Mouse (Mus musculus): ENCODE results near the gene Nectin4. TPM values are rescaled to one million over a fixed set of nuclear protein-coding genes. Genes with fewer than 3 reads are reported as not detected.
A peak's percentile ranks its signal among the peaks of the same experiment; 100 is the strongest.

The Nectin4 gene
- polyA plus RNA-seq, 1 experiment from 2014 or later: 0.94 TPM

DNA sequence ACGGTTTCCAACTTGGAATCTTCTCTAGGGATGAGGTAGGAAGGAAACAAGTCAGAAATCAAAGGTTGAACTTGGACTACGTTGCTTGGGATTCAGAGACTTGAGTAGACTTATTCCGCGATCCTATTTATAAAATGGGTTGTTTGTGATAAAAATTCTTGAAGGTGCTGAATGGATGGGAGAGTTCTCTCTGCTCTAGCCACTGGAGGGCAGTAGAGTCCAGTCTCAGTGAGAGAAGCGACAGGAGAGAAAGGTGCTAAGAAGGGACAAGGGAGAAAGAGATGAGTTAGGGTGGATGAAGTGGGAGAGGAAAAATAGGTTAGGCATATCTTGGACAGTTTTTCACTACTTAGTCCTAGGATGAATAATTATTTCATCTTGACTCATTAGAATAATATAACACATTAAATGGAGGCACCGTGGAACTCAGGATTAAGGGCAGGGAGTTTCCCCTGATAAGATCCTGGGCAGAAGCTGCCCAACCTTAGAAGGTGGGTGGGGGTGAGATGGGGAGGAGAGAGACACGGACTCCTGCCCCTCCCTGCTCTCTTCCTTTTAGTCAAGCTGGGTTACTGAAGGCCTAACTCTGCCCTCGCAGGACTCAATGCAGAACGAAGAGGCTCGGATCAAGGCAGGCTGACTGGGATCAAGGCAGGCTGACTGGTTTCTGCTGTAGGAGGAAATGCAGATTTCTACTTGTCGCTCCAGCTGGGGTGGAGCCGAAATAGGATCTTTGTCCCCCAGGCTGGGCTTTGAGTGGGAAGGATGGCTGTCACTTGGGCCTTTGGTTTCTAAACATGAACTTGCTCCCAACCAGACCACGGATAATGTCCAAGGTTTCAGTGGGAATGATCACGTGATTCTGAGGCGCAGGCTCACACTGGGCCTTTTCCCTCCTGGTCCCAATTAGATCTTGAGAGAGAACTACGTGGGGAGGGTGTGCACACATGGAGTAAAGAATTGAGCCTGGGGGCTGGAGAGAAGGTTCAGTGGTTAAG, 8.5 kb upstream of the Nectin4 start:
- H3K27ac ChIP-seq: peak overlapping the region; percentile 82
- H3K36me3 ChIP-seq (replicated peaks): peaks cover 33% of the 10 kb centered on the region
- DNase-seq (ENCODE audit: extremely low spot score, low spot score): peak; percentile 63
- H3K4me1 ChIP-seq: peaks cover 21% of the 10 kb centered on the region
- 31% methylated on average over 16 of the region's 16 CpGs for WGBS
- peaks cover 5% of the 10 kb centered on the region; the same call in 1 of the 2 replicates for H3K9me3 ChIP-seq
- H3K4me3 ChIP-seq: peak overlapping the region; percentile 55
- no peaks in the 10 kb centered on the region for H3K27me3 ChIP-seq (ENCODE audit: poor library complexity, severe bottlenecking)

DNA sequence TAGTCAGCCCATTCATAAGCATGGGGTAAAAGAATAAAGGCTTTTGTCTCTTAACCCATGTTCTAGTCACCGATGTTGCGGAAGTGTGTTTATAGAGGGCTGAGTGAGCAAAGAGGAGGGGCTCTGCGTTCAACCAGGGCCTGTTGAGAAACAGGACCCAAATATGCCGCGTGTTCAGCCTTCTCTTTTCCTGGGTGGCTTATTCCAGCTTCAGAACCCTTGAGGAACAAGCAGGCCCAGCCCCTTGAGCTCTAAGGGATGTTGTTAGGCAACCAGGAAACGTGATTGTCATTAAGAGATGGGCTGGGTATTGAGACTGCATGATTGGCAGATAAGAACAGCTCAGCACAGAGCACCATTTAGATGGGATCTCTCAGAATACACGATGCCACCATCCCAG, 4.0 kb upstream of the Nectin4 start:
- no peak overlapping the region for H3K4me3 ChIP-seq
- no peak overlapping the region for H3K27ac ChIP-seq
- H3K36me3 ChIP-seq (replicated peaks): no peaks in the 10 kb centered on the region
- peaks cover under 1% of the 10 kb centered on the region; the same call in 1 of the 2 replicates for H3K27me3 ChIP-seq (ENCODE audit: poor library complexity, severe bottlenecking)
- WGBS: 78% methylated on average over 7 of the region's 7 CpGs
- H3K4me1 ChIP-seq: peaks cover 22% of the 10 kb centered on the region
- no peak for DNase-seq (ENCODE audit: extremely low spot score, low spot score)
- H3K9me3 ChIP-seq: no peaks in the 10 kb centered on the region

- H3K27me3 ChIP-seq (ENCODE audit: poor library complexity, severe bottlenecking): peaks cover 14% of the 10 kb centered on the region
- H3K27ac ChIP-seq: no peak overlapping the region
- peaks cover 39% of the 10 kb centered on the region for H3K4me1 ChIP-seq
- WGBS: 38% methylated on average over 3 of the region's 3 CpGs
- no peaks in the 10 kb centered on the region for H3K9me3 ChIP-seq
- no peaks in the 10 kb centered on the region for H3K36me3 ChIP-seq (replicated peaks)
- no peak for DNase-seq (ENCODE audit: extremely low spot score, low spot score)
- H3K4me3 ChIP-seq: no peak overlapping the region
Observed at GRCm38 (mm10) chr1:171372880-171373279, 3.0 kb downstream of the Nectin4 start.

DNA sequence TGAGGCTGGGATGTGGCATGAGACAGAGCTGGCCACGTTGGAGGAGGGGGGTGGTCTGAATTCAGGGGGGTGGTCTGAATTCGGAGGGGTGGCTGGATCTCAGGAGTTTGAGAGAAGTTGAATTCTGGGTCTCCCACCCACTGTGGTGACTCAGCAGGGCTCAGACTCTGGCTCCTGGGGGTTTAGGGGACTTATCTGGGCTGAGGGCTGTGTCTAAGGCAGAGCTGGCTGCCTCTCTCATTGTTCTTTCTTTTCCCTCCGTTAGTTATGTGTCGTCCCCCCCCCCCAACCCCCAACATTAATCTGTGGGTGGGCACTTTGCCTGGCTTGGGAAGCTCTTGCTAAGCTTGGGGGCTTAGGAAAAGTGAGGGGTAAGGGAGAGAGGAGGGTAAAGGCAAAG, 4.0 kb downstream of the Nectin4 start:
- Histone ChIP-seq H3K27ac (peak overlapping the region; percentile 75), H3K4me3 (no peak overlapping the region), H3K9me3 (no peaks in the 10 kb centered on the region), H3K27me3 (ENCODE audit: poor library complexity, severe bottlenecking) (peaks cover 24% of the 10 kb centered on the region), H3K36me3 (replicated peaks) (no peaks in the 10 kb centered on the region), H3K4me1 (peaks cover 35% of the 10 kb centered on the region)
- WGBS: 3% methylated on average over 4 of the region's 4 CpGs
- DNase-seq (ENCODE audit: extremely low spot score, low spot score): peak; percentile 22

GRCm38 (mm10) chr1:171375646-171376097, 5.8 kb downstream of the Nectin4 start:
- peak overlapping the region; percentile 48; the same call in 1 of the 2 replicates for H3K27ac ChIP-seq
- H3K9me3 ChIP-seq: no peaks in the 10 kb centered on the region
- WGBS: 41% methylated on average over 9 of the region's 9 CpGs
- H3K4me3 ChIP-seq: no peak overlapping the region
- H3K36me3 ChIP-seq (replicated peaks): no peaks in the 10 kb centered on the region
- peaks cover 42% of the 10 kb centered on the region for H3K4me1 ChIP-seq
- peaks cover 41% of the 10 kb centered on the region for H3K27me3 ChIP-seq (ENCODE audit: poor library complexity, severe bottlenecking)
- DNase-seq (ENCODE audit: extremely low spot score, low spot score): no peak

- H3K36me3 ChIP-seq (replicated peaks): no peaks in the 10 kb centered on the region
- H3K27me3 ChIP-seq (ENCODE audit: poor library complexity, severe bottlenecking): peaks cover 42% of the 10 kb centered on the region
- DNase-seq (ENCODE audit: extremely low spot score, low spot score): no peak
- no peak overlapping the region for H3K4me3 ChIP-seq
- H3K27ac ChIP-seq: no peak overlapping the region
- no peaks in the 10 kb centered on the region for H3K9me3 ChIP-seq
- WGBS: 90% methylated on average over 6 of the region's 6 CpGs
- H3K4me1 ChIP-seq: peaks cover 36% of the 10 kb centered on the region
Observed at GRCm38 (mm10) chr1:171378298-171378697, 8.4 kb downstream of the Nectin4 start.

GRCm38 (mm10) chr1:171379935-171380599, 10.2 kb downstream of the Nectin4 start:
- peak overlapping the region; percentile 40 for H3K4me3 ChIP-seq
- H3K27ac ChIP-seq: no peak overlapping the region
- H3K27me3 ChIP-seq (ENCODE audit: poor library complexity, severe bottlenecking): peaks cover 44% of the 10 kb centered on the region
- peak; percentile 76 for DNase-seq (ENCODE audit: extremely low spot score, low spot score)
- H3K36me3 ChIP-seq (replicated peaks): no peaks in the 10 kb centered on the region
- WGBS: 7% methylated on average over 31 of the region's 31 CpGs
- H3K9me3 ChIP-seq: no peaks in the 10 kb centered on the region
- peaks cover 27% of the 10 kb centered on the region for H3K4me1 ChIP-seq

DNA sequence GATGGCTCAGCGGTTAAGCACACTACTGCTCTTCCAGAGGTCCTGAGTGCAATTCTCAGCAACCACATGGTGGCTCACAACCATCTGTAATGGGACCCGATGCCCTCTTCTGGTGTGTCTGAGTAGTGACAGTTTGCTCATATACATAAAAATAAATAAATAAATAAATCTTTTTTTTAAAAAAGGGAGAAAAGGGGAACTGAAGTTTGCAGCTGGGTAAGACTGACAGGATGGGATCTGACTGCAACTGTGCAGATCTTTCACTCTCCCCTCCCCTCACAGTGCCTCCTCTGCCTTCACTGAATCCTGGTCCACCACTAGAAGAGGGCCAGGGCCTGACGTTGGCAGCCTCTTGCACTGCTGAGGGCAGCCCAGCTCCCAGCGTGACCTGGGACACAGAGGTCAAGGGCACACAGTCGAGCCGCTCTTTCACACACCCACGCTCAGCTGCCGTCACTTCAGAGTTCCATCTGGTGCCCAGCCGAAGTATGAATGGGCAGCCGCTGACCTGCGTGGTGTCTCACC, 12.3 kb downstream of the Nectin4 start:
- 85% methylated on average over 11 of the region's 11 CpGs for WGBS
- Histone ChIP-seq H3K4me1 (peaks cover 25% of the 10 kb centered on the region), H3K9me3 (no peaks in the 10 kb centered on the region), H3K27ac (no peak overlapping the region), H3K27me3 (ENCODE audit: poor library complexity, severe bottlenecking) (peaks cover 47% of the 10 kb centered on the region), H3K36me3 (replicated peaks) (no peaks in the 10 kb centered on the region), H3K4me3 (no peak overlapping the region)
- no peak for DNase-seq (ENCODE audit: extremely low spot score, low spot score)

DNA sequence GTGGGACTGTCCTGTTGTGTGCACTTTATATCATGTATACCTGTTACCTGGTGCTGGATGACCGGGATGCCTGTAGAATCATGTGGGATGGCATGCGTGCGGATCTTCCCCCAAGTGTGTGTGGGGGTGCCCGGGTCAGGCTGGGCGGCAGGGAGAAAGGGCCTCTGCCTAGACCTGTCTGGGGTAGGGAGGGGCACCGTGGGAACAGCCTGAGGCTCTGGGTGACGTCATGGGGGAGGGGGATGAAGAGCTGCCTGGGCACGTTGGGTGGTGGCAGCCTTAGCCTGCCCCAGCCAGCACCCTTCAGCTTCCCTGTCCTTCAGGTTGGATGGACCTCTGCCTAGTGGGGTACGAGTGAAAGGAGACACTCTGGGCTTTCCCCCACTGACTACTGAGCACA, 14.5 kb downstream of the Nectin4 start:
- peaks cover 26% of the 10 kb centered on the region for H3K4me1 ChIP-seq
- H3K27ac ChIP-seq: 0 out of 2 replicates have a peak overlapping the region, but pooled peaks have one; percentile 4
- no peak overlapping the region for H3K4me3 ChIP-seq
- DNase-seq (ENCODE audit: extremely low spot score, low spot score): no peak
- WGBS: 71% methylated on average over 9 of the region's 9 CpGs
- no peaks in the 10 kb centered on the region for H3K36me3 ChIP-seq (replicated peaks)
- no peaks in the 10 kb centered on the region for H3K9me3 ChIP-seq
- H3K27me3 ChIP-seq (ENCODE audit: poor library complexity, severe bottlenecking): peaks cover 34% of the 10 kb centered on the region

DNA sequence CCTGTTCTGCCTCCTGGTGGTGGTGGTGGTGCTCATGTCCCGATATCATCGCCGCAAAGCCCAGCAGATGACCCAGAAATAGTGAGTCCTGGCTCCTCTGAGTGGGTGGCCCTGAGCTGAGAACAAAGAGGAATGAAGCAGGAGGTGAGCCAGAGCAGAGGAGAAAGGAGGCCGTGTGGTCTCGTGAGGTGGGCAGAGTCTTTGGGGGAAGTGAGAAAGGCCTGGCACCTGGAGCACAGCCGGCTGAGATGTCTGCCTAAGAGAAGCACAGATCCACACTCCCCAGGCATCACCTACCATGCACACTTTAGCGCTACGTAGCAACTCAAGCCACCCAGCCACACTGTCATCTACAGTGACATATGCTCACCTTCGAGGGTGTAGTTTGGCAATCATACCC, 15.3 kb downstream of the Nectin4 start:
- no peaks in the 10 kb centered on the region for H3K36me3 ChIP-seq (replicated peaks)
- no peak overlapping the region for H3K4me3 ChIP-seq
- 0 out of 2 replicates have a peak overlapping the region, but pooled peaks have one; percentile 4 for H3K27ac ChIP-seq
- DNase-seq (ENCODE audit: extremely low spot score, low spot score): no peak
- H3K27me3 ChIP-seq (ENCODE audit: poor library complexity, severe bottlenecking): peaks cover 26% of the 10 kb centered on the region
- H3K4me1 ChIP-seq: peaks cover 19% of the 10 kb centered on the region
- 70% methylated on average over 9 of the region's 9 CpGs for WGBS
- no peaks in the 10 kb centered on the region for H3K9me3 ChIP-seq

GRCm38 (mm10) chr1:171387099-171387498, 17.2 kb downstream of the Nectin4 start:
- no peaks in the 10 kb centered on the region for H3K36me3 ChIP-seq (replicated peaks)

GRCm38 (mm10) chr1:171388376-171389102, 18.6 kb downstream of the Nectin4 start, which contains the start of gene Arhgap30:
Arhgap30 (plus strand) TSS chr1:171388954.
- 83% methylated on average over 15 of the region's 15 CpGs for WGBS
- peaks cover 14% of the 10 kb centered on the region for H3K4me1 ChIP-seq
- no peak for DNase-seq (ENCODE audit: extremely low spot score, low spot score)
- H3K27me3 ChIP-seq (ENCODE audit: poor library complexity, severe bottlenecking): 0 out of 2 replicates have a peak, but pooled peaks cover 5% of the 10 kb centered on the region
- no peak within 1 kb of the TSS for H3K27ac ChIP-seq
- no peak within 1 kb of the TSS for H3K4me3 ChIP-seq
- no peaks in the 10 kb centered on the region for H3K36me3 ChIP-seq (replicated peaks)
- H3K9me3 ChIP-seq: no peaks in the 10 kb centered on the region

More at GRCm38 (mm10) chr1:171387099-171387498, 17.2 kb downstream of the Nectin4 start:
- Histone ChIP-seq H3K4me3 (no peak overlapping the region), H3K9me3 (no peaks in the 10 kb centered on the region), H3K27me3 (ENCODE audit: poor library complexity, severe bottlenecking) (peaks cover 7% of the 10 kb centered on the region; the same call in 1 of the 2 replicates), H3K27ac (no peak overlapping the region), H3K4me1 (peaks cover 14% of the 10 kb centered on the region)
- DNase-seq (ENCODE audit: extremely low spot score, low spot score): peak; percentile 34
- WGBS: 14% methylated on average over 6 of the region's 6 CpGs
